Mouse (Mus musculus) forebrain, postnatal 0 days (tissue): Measurements from ENCODE around the gene Lipo3. TPM values are rescaled to one million over a fixed set of nuclear protein-coding genes. Genes with fewer than 3 reads are reported as not detected.

ENCODE experiments used
- ATAC-seq: fragments of 200-750 bp; cut with Nextera tagmentation; 2 replicates; pipeline ENCODE4 v1.8.0; 2017; ENCODE audit warnings: mild to moderate bottlenecking, moderate library complexity
- DNase-seq: peaks from one replicate; pipeline ENCODE4 v3.0.0-alpha.2; 2015
- H3K27ac ChIP-seq: fragments of 300-500 bp; sonication (generic); 2 replicates; pipeline ENCODE4 v1.5.1; 2014; ENCODE audit warnings: low read depth, mild to moderate bottlenecking, antibody characterized with exemption, low read length, moderate library complexity, mixed read lengths
- H3K27me3 ChIP-seq: fragments of 300-500 bp; sonication (generic); 2 replicates; pipeline ENCODE4 v1.6.1; 2014; ENCODE audit warnings: mild to moderate bottlenecking, low read length, mixed read lengths; ENCODE audit not compliant: insufficient read depth
- H3K36me3 ChIP-seq: fragments of 300-500 bp; sonication (generic); 2 replicates; pipeline ENCODE4 v1.6.1; 2014; ENCODE audit warnings: mild to moderate bottlenecking, moderate library complexity; ENCODE audit not compliant: insufficient read depth
- H3K4me1 ChIP-seq: fragments of 300-500 bp; sonication (generic); 2 replicates; pipeline ENCODE4 v1.6.1; 2014; ENCODE audit warnings: antibody characterized with exemption; ENCODE audit not compliant: insufficient read depth
- H3K4me2 ChIP-seq: fragments of 300-500 bp; sonication (generic); 2 replicates; pipeline ENCODE4 v1.6.1; 2014; ENCODE audit warnings: low read depth, mild to moderate bottlenecking, moderate library complexity
- H3K4me3 ChIP-seq: fragments of 300-500 bp; sonication (generic); 2 replicates; pipeline ENCODE4 v1.5.1; 2014; ENCODE audit warnings: low read depth, low read length, mixed read lengths
- H3K9ac ChIP-seq: fragments of 300-500 bp; sonication (generic); 2 replicates; pipeline ENCODE4 v1.6.1; 2014; ENCODE audit warnings: mild to moderate bottlenecking
- H3K9me3 ChIP-seq: fragments of 300-500 bp; sonication (generic); 2 replicates; pipeline ENCODE4 v1.6.1; 2016; ENCODE audit warnings: low read length
- CTCF ChIP-seq: sonication (generic); IDR thresholded peaks from 2 replicates; pipeline ENCODE4 v1.5.1; 2016; ENCODE audit warnings: antibody characterized with exemption, control low read depth, low read depth
- microRNA-seq, 2 experiments: library from miRNA; unstranded; fragments of <30 nt; microRNA quantifications; one replicate each; pipeline ENCODE4; 2016
- polyA plus RNA-seq: library from polyadenylated mRNA; unstranded; fragments of >200 nt; fragmentation: Nextera tagmentation; extraction: Ambion mirVana; gene quantifications from 2 replicates; pipeline ENCODE4 v1.2.1, GENCODE M21; 2015
- total RNA-seq: library from RNA; depleted of rRNA; stranded (reverse); fragments of >200 nt; gene quantifications from 2 replicates; pipeline ENCODE4 v1.2.3, GENCODE M21; 2014; rRNA removed

Gene Lipo3
- total and polyA plus RNA-seq, 2 experiments from 2014 or later = 13.6 to 15.8 TPM

- ATAC-seq (no peak), DNase-seq (no peak)
- H3K27me3 ChIP-seq = no peaks in the 10 kb centered on the region
- H3K4me1 ChIP-seq = no peaks in the 10 kb centered on the region
- no peak within 1 kb of the TSS for H3K4me2 ChIP-seq
- H3K9me3 ChIP-seq = no peaks in the 10 kb centered on the region
- no peak within 1 kb of the TSS for H3K9ac ChIP-seq
- no peak within 1 kb of the TSS for H3K4me3 ChIP-seq
- no peak within 1 kb of the TSS for H3K27ac ChIP-seq
- no peak for TF ChIP-seq CTCF
- H3K36me3 ChIP-seq = no peaks in the 10 kb centered on the region
These were observed 244.1 kb downstream of the Lipo3 start, which contains the start of gene Lipo4 for GRCm38 (mm10) chr19:33517680-33518079. Lipo4 (minus strand) TSS chr19:33517780.

Small RNA genes within 50 kb of the gene (microRNA-seq; reads per million reads assigned to microRNA genes)
- 0 reads per million in 2 experiments for gene Gm27440

Other genes with a start within 250 kb of the Lipo3 start
- not detected in 2 replicates for gene Lipo4, start 244.2 kb downstream of the Lipo3 start, total RNA-seq
- gene Lipo4, start 244.2 kb downstream of the Lipo3 start, polyA plus RNA-seq = not detected in 2 replicates
- gene Gm8978, start 136.7 kb downstream of the Lipo3 start, total RNA-seq = not detected in 2 replicates
- gene Gm8978, start 136.7 kb downstream of the Lipo3 start, polyA plus RNA-seq = not detected in 2 replicates
- 0.38 and 2.0 TPM in 2 replicates for gene Lipo2, start 10.6 kb downstream of the Lipo3 start, total RNA-seq
- gene Lipo2, start 10.6 kb downstream of the Lipo3 start, polyA plus RNA-seq = 0.43 and 1.2 TPM in 2 replicates
- not detected in 2 replicates for gene Lipo1, start 25.5 kb upstream of the Lipo3 start, total RNA-seq
- gene Lipo1, start 25.5 kb upstream of the Lipo3 start, polyA plus RNA-seq = not detected in 2 replicates
- gene Lipf, start 199.2 kb upstream of the Lipo3 start, total RNA-seq = not detected in 2 replicates
- gene Lipf, start 199.2 kb upstream of the Lipo3 start, polyA plus RNA-seq = not detected in 2 replicates
- not detected in 2 replicates for gene Lipk, start 246.3 kb upstream of the Lipo3 start, total RNA-seq
- not detected in 2 replicates for gene Lipk, start 246.3 kb upstream of the Lipo3 start, polyA plus RNA-seq